Mouse (Mus musculus): ENCODE data around the gene Hdac7. TPM values are rescaled to one million over a fixed set of nuclear protein-coding genes. Genes with fewer than 3 reads are reported as not detected.
A peak's percentile ranks its signal among the peaks of the same experiment; 100 is the strongest.

The Hdac7 gene
- polyA plus RNA-seq, 2 experiments, result 4.7 to 8.6 TPM

DNA sequence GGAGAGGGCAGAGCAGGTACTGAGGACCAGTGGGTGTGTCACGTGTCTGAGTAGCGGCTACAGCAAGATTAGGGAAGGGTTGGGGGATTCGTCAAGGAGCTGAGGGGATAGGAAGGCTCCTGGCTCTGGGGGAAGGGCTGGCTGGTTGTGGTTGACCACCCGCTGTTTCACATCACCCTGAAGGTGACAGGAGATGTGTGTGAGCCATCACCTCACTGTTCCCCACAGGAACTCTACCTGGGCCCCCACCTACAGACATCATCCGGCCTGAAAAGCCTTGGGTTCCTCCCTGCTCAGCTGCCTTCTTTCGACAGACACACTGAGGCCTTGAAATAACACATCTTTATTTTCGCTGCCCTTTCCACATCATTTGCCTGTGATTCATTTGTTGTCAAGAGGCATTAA, 1.1 kb downstream of the Hdac7 start:
- Histone ChIP-seq H3K36me3 (replicated peaks; ENCODE audit: control insufficient read depth, insufficient read depth, low read depth) (no peaks in the 10 kb centered on the region), H3K4me1 (replicated peaks; ENCODE audit: control insufficient read depth in 2 of 2, insufficient read depth in 2 of 2, low read length in 1 of 2) (peaks cover 32 to 84% of the 10 kb centered on the region in 2 experiments), H3K27me3 (ENCODE audit: control insufficient read depth, insufficient read depth, low read length) (no peaks in the 10 kb centered on the region), H3K4me3 (ENCODE audit: insufficient read depth in 1 of 2, low read depth in 2 of 2, low read length in 2 of 2) (peak overlapping the region in 1 of 2 experiments; percentile 53; a peak in 3 of 4 replicates), H3K9ac (replicated peaks) (0 out of 2 replicates have a peak overlapping the region, but pooled peaks have one; percentile 1), H3K9me3 (ENCODE audit: control insufficient read depth, low read length) (no peaks in the 10 kb centered on the region), H3K27ac (no peak overlapping the region), H3K4me2 (ENCODE audit: low read depth) (peak overlapping the region; percentile 64)
- 10% methylated on average over 7 of the region's 7 CpGs for WGBS (ENCODE audit: insufficient replicate concordance)
- no peak for TF ChIP-seq CTCF (IDR thresholded peaks at IDR 0.05; ENCODE audit: low read depth)
- no peak for TF ChIP-seq EP300 (IDR thresholded peaks at IDR 0.05; ENCODE audit: low read depth)
- ATAC-seq (ENCODE audit: insufficient read depth), result no peak
- DNase-seq (ENCODE audit: low read depth in 3 of 3, low spot score in 3 of 3), result no peak

DNA sequence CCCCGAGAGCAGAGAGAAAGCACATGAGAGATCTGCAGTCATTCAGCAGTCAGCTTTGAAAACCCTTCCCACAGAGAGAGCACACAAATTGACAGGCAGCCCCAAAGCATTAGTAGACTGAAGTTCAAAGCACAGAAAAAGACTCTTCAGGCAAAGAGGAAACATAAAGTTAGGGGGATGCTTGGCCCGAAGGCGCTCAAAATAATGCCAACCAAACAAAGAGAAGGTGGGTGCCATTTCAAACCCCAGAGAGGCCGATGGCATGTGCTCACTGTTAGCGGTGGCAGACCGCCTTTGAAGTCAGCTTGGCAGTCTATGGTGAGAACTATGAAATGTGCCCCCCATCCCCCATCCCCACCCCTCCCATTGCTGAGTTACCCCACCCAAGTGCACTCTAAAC, 2.2 kb downstream of the Hdac7 start:
- Histone ChIP-seq H3K4me1 (replicated peaks; ENCODE audit: control insufficient read depth in 2 of 2, insufficient read depth in 2 of 2, low read length in 1 of 2) (peaks cover 23 to 72% of the 10 kb centered on the region in 2 experiments), H3K27ac (no peak overlapping the region), H3K36me3 (replicated peaks; ENCODE audit: control insufficient read depth, insufficient read depth, low read depth) (no peaks in the 10 kb centered on the region), H3K9me3 (ENCODE audit: control insufficient read depth, low read length) (no peaks in the 10 kb centered on the region), H3K9ac (replicated peaks) (no peak overlapping the region), H3K4me2 (ENCODE audit: low read depth) (peak overlapping the region; percentile 22; the same call in 1 of the 2 replicates), H3K4me3 (ENCODE audit: insufficient read depth in 1 of 2, low read depth in 2 of 2, low read length in 2 of 2) (no peak overlapping the region), H3K27me3 (ENCODE audit: control insufficient read depth, insufficient read depth, low read length) (no peaks in the 10 kb centered on the region)
- TF ChIP-seq EP300 (IDR thresholded peaks at IDR 0.05; ENCODE audit: low read depth) (no peak), CTCF (IDR thresholded peaks at IDR 0.05; ENCODE audit: low read depth) (no peak)
- ATAC-seq (ENCODE audit: insufficient read depth), result no peak
- DNase-seq (ENCODE audit: low read depth in 3 of 3, low spot score in 3 of 3), result no peak
- WGBS (ENCODE audit: insufficient replicate concordance), result 71% methylated on average over 6 of the region's 6 CpGs

DNA sequence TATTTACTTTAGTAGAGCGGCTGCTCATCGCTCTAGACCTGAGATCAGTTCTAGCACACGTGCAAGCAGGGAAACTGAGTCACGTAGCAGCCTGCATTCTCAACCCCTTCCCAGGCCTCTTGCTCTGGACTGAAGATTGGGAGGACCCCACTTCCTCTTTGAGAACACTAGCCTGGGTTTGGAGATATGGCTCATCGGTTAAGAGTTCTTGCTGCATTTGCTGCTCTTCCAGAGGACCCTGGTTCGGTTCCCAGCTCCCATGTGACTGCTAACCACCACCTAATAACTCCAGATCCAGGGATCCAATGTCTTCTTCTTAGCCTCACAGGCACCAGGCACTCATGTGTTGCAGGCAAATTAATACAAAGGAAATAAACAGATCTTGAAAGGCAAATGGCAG, 2.9 kb downstream of the Hdac7 start:
- H3K9me3 ChIP-seq (ENCODE audit: control insufficient read depth, low read length), result no peaks in the 10 kb centered on the region
- ATAC-seq (ENCODE audit: insufficient read depth) (no peak), DNase-seq (ENCODE audit: low read depth in 3 of 3, low spot score in 3 of 3) (no peak)
- TF ChIP-seq CTCF (IDR thresholded peaks at IDR 0.05; ENCODE audit: low read depth), result no peak
- no peak for TF ChIP-seq EP300 (IDR thresholded peaks at IDR 0.05; ENCODE audit: low read depth)
- H3K4me1 ChIP-seq (replicated peaks; ENCODE audit: control insufficient read depth in 2 of 2, insufficient read depth in 2 of 2, low read length in 1 of 2), result peaks cover 17 to 70% of the 10 kb centered on the region in 2 experiments
- H3K9ac ChIP-seq (replicated peaks), result no peak overlapping the region
- no peak overlapping the region for H3K4me3 ChIP-seq (ENCODE audit: insufficient read depth in 1 of 2, low read depth in 2 of 2, low read length in 2 of 2)
- no peaks in the 10 kb centered on the region for H3K27me3 ChIP-seq (ENCODE audit: control insufficient read depth, insufficient read depth, low read length)
- no peaks in the 10 kb centered on the region for H3K36me3 ChIP-seq (replicated peaks; ENCODE audit: control insufficient read depth, insufficient read depth, low read depth)
- H3K4me2 ChIP-seq (ENCODE audit: low read depth), result no peak overlapping the region
- 55% methylated on average over 6 of the region's 6 CpGs for WGBS (ENCODE audit: insufficient replicate concordance)
- no peak overlapping the region for H3K27ac ChIP-seq

DNA sequence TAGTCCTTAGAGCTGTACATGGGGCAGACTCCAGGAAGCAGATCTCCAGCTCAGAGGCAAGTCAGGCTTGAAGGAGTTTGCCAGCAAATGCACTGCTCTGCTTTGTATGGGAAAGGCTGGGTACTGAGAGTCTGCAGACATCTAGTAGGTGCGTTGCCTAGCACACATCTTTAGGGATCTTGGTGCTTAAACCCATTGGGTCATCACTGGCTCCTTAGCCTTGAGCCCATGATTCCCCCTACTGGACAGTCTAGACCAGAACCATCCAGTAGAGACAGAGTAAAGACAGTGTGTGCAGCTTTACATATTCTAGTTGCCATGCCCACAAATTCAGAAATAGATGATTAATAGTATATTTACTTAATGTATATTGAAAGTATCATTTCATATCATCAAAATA, 3.5 kb downstream of the Hdac7 start:
- Histone ChIP-seq H3K4me2 (ENCODE audit: low read depth) (no peak overlapping the region), H3K36me3 (replicated peaks; ENCODE audit: control insufficient read depth, insufficient read depth, low read depth) (no peaks in the 10 kb centered on the region), H3K27ac (no peak overlapping the region), H3K27me3 (ENCODE audit: control insufficient read depth, insufficient read depth, low read length) (no peaks in the 10 kb centered on the region), H3K4me3 (ENCODE audit: insufficient read depth in 1 of 2, low read depth in 2 of 2, low read length in 2 of 2) (no peak overlapping the region), H3K9me3 (ENCODE audit: control insufficient read depth, low read length) (no peaks in the 10 kb centered on the region), H3K9ac (replicated peaks) (no peak overlapping the region), H3K4me1 (replicated peaks; ENCODE audit: control insufficient read depth in 2 of 2, insufficient read depth in 2 of 2, low read length in 1 of 2) (peaks cover 16 to 65% of the 10 kb centered on the region in 2 experiments)
- TF ChIP-seq CTCF (IDR thresholded peaks at IDR 0.05; ENCODE audit: low read depth) (peak; percentile 47), EP300 (IDR thresholded peaks at IDR 0.05; ENCODE audit: low read depth) (no peak)
- ATAC-seq (ENCODE audit: insufficient read depth) (no peak), DNase-seq (ENCODE audit: low read depth in 3 of 3, low spot score in 3 of 3) (no peak)
- WGBS (ENCODE audit: insufficient replicate concordance), result 80% methylated on average over 1 of the region's 1 CpGs

GRCm38 (mm10) chr15:97839991-97840455, 4.3 kb downstream of the Hdac7 start:
- no peak overlapping the region for H3K9ac ChIP-seq (replicated peaks)
- no peaks in the 10 kb centered on the region for H3K27me3 ChIP-seq (ENCODE audit: control insufficient read depth, insufficient read depth, low read length)
- H3K9me3 ChIP-seq (ENCODE audit: control insufficient read depth, low read length), result no peaks in the 10 kb centered on the region
- no peak overlapping the region for H3K27ac ChIP-seq
- WGBS (ENCODE audit: insufficient replicate concordance), result 63% methylated on average over 3 of the region's 3 CpGs
- H3K4me3 ChIP-seq (ENCODE audit: insufficient read depth in 1 of 2, low read depth in 2 of 2, low read length in 2 of 2), result no peak overlapping the region
- DNase-seq (ENCODE audit: low read depth in 3 of 3, low spot score in 3 of 3), result no peak
- H3K4me2 ChIP-seq (ENCODE audit: low read depth), result no peak overlapping the region
- ATAC-seq (ENCODE audit: insufficient read depth), result 0 out of 2 replicates have a peak, but pooled peaks have one; percentile 19
- H3K36me3 ChIP-seq (replicated peaks; ENCODE audit: control insufficient read depth, insufficient read depth, low read depth), result no peaks in the 10 kb centered on the region
- TF ChIP-seq CTCF (IDR thresholded peaks at IDR 0.05; ENCODE audit: low read depth), result peak; percentile 50
- TF ChIP-seq EP300 (IDR thresholded peaks at IDR 0.05; ENCODE audit: low read depth), result no peak
- peaks cover 16 to 58% of the 10 kb centered on the region in 2 experiments for H3K4me1 ChIP-seq (replicated peaks; ENCODE audit: control insufficient read depth in 2 of 2, insufficient read depth in 2 of 2, low read length in 1 of 2)

All from liver, embryonic 14.5 days (tissue).